Mouse (Mus musculus): ENCODE measurements at regions not wholly inside any gene's neighbourhood (a gene's known extent, or its start where the extent isn't known, plus 50 kb on each side); places are given as distances from the start of the nearest gene placed in this dataset.

- WGBS, result 67% methylated on average over 7 of the region's 7 CpGs
- H3K27ac ChIP-seq (ENCODE audit: low read length), result no peak overlapping the region
- H3K4me1 ChIP-seq (ENCODE audit: control insufficient read depth, insufficient read depth, low read length), result no peaks in the 10 kb centered on the region
- no peaks in the 10 kb centered on the region for H3K27me3 ChIP-seq (ENCODE audit: control insufficient read depth, insufficient read depth, low read length)
- no peak overlapping the region for H3K4me3 ChIP-seq (replicated peaks; ENCODE audit: low read length)
- H3K36me3 ChIP-seq (ENCODE audit: control insufficient read depth, insufficient read depth, low read length), result no peaks in the 10 kb centered on the region
- no peak overlapping the region for H3K9ac ChIP-seq (ENCODE audit: low read length)
- no peaks in the 10 kb centered on the region for H3K9me3 ChIP-seq (replicated peaks; ENCODE audit: control insufficient read depth, low read length)
- ATAC-seq (ENCODE audit: insufficient read depth, low FRiP score), result no peak
- no peak overlapping the region for H3K4me2 ChIP-seq (ENCODE audit: low read depth, low read length)
Observed at GRCm38 (mm10) chr6:22408808-22409589, 53.0 kb upstream of the Fam3c start.
